Mouse (Mus musculus) thymus, postnatal 25 days (tissue): Measurements from ENCODE around the gene Cd3d.
"Not testable (repeated sequence)": the region's sequence is repeated elsewhere in the genome, so short reads cannot be mapped to it uniquely, and the experiment has no call there.

Experiments
- DNase-seq: peaks from one replicate; pipeline ENCODE4 v3.0.0; 2022

The Cd3d gene

DNA sequence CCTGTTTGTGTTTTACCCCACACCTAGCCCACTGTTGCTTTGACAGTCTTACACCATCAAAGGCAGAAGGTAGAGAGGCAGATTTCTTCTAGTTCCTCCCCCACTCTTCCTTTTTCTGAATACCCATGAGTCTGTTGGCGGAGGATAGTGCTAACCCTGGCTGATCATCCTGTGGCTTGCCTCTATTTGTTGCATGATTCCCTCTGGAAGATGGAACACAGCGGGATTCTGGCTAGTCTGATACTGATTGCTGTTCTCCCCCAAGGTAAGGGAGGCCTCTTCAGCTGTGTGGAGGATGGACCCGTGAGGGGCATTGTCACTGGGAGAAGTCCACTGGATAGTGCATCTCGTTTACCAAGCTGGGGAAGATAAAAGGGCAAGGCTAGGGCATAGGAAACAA is at the start of gene Cd3d:
Gene Cd3d, plus strand, starts transcription at position 111 of the 400 bp plus-strand sequence.
- peak; percentile 77 for DNase-seq

DNA sequence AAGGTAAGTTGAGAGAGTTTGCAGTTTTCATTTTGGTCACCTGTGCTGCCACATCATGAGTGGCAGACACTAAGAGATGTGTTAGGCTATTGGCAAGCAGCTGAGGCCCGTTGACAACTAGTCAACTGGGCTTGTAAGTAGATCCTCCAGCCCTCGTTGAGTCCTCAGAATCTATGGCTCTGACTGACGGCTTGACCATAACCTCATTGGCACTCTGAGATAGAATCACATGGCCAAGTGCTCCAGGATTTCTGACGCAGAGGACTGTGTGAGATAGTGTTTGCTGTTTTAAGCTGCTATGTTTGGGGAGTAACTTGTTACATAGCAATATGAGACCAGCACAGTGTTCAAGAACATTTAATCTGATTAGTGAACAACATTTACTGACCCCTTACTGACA is 39.8 kb upstream of the Cd3d start:
- DNase-seq, result no peak

DNA sequence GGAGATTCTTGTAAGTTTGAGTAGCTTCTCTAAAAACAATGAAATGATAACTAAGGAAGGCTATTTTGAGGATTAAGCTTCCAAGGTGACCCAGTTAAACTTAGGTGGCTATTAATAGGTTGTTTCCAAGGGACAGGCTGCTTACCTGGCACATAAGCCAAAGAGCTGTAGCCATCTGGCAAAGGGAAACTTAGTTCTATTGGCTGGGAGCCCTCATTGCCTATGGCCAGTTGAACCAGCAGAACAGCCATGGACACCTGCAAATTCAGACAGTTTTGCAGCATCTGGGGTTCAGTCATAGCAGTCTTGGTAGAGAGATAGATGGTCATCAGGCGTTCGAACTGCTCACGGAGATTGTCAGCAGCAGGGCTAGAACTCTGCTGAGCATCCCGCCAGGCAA is 39.2 kb upstream of the Cd3d start:
- no peak for DNase-seq

DNA sequence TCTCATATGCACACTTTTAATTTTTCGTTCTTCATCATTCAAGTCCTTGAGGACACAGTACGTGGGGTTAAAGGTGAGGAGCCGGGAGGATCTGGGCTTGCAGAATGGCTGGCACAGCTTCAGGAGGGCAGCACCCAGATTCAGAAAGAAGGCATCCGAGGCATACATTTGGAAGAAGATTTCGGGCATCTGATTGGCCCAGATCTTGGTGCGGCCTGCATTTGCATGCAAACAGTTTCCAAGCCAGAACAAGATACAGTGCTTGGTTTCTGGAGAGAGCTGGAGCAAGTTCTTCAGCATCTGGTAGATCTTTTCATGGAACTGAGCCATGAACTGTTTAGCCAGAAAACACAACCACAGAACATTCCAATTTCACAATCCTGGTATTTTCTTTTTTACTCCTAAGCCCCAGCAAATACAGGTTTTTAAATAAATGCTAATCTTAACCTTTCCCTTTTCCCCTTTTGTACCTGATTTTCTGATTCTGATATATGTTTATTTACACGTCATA is 35.3 kb upstream of the Cd3d start:
- no peak for DNase-seq

DNA sequence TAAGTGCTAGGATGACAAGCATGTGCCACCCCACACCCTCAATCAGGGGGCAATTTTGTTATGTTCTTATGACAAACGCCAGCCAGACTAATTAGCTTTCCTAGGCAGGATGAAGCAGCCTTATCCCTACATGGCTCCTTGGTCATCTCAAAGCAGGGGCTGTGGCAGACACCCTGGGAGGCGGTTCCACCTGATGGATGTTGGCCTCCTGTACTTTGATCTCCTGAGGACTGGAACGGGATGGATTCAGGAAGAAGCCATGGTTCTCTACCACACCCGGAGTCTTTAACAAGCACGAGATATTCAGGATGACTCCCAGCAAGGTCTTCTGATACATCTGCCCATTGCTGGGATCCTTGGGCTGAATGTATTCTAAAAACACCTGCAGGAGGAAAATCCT is 33.8 kb upstream of the Cd3d start:
- no peak for DNase-seq

DNA sequence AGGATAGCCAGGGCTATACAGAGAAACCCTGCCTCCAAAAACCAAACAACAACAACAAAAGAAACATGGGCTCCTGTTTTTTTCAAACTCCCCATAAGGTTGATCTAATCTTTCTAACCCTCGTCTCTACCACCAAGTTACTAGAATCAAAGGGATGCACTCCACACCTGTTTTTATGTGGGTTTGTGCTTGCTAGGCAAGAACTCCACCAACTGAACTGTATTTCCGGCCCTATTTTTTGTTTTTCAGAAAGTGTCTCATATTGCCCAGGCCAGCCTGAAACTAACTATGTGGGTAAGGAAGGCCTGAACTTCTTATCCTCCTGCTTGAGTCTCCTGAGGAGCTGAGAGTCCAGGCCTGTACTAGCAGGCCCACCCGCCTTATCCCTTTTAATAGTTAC is 27.2 kb upstream of the Cd3d start:
- DNase-seq, result peak; percentile 52

DNA sequence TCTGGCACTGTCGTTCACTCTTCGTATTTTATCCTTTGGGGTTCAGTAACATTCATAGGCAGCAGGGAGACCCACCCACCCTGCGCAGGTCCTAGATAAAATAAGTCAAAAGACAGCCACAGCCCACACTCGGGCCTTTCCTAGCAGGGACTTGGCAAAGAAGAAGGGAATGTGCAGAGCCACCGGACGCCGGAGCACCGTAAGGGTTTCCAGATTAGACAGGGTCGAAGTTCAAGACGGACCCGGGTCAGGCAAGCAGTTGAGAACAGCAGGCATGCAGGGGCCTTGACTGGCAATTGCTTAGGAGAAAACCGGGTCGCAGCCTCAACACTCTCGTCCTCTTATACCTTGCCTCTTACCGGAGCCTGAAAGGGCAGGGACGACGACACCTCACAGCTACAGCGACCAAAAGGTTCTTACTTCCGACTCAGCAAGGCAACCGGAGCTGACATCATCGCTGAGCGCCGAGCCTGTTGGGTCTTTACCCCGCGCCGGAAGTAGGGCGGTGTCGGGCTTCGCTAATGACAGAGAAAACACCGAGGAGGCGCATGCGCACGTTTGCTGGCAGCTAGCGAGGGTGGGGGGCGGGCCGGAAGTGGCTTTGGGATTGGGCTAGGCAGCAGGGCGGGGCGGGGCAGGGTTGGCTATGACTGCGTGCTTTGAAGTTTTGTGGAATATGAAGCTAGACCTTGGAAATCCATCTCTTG is 16.3 kb upstream of the Cd3d start, which contains the start of gene Ube4a:
Gene Ube4a, minus strand, starts transcription at position 475 of the 707 bp plus-strand sequence.
- DNase-seq, result peak; percentile 100

DNA sequence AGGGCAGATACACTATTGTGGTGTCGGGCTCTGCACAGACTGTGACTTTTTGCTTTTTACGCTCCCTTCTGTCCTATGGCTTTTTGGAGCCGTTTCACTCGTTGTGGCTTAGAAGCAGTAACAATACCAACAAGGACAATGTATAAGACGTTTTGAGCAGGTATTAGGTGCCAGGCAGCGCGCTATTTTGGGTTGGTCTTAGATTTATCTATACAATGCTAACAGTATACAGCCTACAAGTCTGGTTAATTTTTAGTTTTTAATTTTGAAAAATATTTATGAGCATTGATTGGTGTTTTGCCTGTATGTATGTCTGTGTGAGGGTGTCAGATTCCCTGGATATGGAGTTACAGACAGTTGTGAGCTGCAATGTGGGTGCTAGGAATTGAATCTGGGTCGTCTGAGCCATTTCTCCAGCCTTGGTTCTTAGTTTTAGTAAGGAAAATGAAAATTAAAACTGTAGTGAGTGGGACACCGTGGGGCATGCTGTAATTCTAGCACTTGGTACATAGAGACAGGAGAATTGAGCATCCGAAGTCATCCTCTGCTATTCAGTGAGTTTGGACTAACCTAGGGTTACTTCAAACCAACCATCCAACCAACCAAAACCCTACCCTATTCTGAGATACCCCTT is 15.6 kb upstream of the Cd3d start:
- DNase-seq, result no peak

DNA sequence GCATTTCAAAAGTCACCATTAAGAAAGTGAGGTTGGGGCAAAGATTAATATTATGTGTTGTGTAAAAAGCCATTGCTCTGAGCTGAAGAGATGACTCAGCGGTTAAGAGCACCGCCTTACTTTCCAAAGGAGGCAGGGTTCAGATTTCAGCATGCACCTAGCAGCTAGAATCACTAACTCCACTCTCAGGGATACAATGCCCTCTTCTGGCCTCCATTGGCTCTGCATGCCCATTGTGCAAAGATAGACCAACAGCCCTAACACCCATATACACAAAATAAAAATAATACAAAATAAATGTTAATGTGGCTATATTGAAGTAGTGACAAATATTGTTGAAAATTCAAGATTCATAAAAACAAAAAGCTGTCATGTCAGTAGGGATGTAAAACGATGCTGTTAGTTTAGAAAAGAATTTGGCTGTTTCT is 14.8 kb upstream of the Cd3d start:
- peak; percentile 90 for DNase-seq

DNA sequence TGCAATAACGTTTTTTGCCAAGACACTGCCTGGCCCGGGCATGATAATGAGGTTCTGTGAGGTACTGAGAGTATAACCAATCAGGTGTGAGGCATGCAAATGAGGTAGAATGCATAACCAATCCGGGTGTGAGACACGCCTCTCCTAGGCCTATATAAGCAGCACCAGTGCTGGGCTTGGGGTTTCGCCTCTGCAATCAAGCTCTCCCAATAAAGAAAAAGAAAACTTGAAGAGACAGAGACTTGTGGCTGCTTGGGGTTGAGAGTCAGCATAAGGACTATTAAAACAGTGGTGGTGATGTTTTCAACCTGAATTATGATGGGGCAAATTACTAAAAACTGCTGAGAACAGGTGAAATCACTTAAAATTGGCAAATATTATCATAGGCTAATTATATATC is 13.8 kb upstream of the Cd3d start:
- DNase-seq, result not testable (repeated sequence)

DNA sequence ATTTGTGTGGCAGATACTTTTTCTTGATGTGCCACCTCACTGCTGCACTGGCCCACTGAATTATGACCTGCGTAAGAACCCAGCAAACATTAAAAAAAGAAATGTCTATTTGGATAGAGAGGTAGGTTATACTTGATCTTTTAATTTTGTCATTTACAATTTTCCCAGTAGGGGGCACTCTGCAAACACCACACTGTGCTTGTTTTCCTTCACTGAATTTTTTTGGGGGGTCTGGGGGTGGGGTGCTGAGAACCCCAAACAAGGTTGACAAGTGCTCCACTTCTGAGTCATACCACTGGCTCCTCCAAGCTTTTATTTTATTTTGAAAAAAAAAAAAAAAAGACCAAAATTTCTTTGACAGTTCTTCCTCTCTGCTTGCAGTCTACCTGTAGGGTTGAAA is 12.1 kb upstream of the Cd3d start:
- peak; percentile 44 for DNase-seq

DNA sequence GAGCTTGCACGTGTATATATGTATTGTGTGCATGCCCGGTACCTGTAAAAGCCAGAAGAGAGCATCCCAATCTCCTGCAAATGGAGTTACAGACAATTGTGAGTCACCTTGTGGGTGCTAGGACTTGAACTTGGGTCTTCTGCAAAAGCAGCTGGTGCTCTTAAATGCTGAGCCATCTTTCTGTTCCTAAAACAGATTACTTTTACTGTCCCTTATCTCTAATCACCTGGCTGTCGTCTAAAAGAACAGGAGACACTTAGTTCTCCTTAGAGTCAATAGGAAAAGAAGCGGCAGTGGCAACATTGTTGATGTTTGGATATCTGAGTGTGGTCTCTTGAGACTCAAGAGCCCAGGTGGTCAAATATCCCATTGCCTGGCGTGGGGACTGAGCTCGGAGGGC is 3.8 kb upstream of the Cd3d start:
- DNase-seq, result no peak

DNA sequence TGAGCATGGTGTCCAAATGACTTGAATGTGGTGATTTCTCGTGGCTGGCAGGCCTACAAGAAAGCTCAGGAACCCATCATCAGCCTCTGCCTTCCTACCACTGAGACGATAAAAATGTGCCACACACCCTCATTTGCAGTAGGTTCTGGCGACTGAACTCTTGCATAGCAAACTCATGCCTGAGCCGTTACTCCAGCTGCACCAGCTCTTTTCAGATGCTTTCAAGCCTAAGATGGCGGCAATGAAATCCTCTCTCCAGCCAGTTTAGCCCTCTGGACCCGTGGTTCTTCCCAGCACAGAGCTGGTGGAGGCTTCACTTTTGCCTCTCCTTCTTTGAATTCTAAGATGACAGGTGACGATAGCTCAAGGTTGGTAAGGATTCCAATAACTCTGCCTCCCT is 1.8 kb upstream of the Cd3d start:
- DNase-seq, result peak; percentile 64

DNA sequence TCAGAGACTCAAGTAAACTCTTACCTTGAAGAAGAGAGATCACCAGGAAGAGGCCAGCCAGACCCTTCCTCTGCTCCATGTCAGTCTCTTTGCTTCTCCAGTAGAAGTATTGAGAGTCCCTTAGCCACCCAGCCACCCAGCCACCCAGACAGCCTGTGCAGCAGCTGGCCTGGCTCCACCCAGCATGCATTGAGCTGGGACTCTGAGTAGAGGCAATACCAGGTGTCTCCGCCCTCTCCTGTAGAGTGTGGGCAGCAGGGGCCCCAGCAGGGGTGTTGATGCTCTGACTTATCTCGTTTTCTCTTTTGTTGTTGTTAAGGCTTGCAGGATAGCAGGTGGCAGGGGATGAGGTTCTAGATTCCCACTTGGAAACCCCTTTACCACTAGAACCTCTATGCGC is 1.3 kb upstream of the Cd3d start, which contains the start of gene Cd3g:
Gene Cd3g, minus strand, starts transcription at position 190 of the 400 bp plus-strand sequence.
- DNase-seq, result peak; percentile 92

DNA sequence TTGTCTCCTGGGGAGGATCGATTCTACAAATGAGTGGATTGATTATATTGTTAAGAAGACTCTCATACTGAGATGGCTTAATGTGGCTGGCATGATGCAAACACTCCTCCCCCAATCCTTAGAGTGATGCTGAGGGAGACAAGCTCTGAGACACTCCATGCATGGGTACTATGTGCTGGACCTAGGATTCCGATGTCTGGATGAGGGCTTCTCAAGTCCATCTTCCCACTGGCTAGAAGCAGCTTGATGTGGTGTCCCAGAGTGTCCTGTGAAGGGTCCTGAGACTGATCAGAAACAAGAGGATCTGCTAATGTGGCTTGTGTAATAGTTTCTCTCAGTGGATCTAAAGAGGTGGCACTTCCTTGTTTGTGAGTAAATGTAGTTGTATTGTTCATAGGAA is 482 bp upstream of the Cd3d start:
- DNase-seq, result peak; percentile 59

DNA sequence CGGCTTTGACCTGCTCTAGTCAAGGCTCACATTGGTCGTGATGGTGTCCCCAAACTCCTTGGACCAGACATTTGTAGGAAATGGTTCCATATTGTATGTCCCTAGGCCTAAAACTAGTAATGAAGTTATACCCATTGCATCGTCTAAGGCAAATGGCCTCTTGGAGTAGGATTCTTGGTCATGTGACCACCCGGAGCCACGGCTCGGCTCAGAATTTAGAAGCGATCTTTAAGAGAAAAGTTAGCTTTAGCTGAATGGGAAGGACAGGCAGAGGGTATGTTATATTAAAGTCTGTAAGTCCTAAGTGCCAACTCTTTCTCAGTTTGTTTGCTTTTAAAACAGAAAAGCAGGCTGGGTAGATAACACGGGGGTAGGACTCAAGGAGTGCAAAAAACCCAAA is 495 bp downstream of the Cd3d start:
- DNase-seq, result no peak

DNA sequence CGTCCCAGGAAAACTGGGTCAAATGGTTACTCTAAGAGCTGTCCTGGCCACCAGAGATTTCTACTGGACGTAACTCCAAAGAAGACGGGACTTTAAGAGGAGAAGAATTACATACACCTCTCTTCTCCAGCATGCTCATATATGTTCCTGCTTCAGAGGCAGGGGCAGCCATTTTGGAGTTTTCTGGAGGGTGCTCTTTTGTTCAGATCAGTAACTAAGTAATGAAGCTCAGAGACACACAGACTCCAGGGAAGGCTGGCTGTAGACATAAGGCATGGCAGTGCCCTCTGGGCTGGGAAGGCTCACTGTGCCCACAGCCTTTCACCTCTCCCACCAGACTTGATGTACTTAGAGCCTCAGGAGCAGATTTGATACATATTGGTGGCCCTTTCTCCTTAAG is 945 bp downstream of the Cd3d start:
- DNase-seq, result peak; percentile 64

DNA sequence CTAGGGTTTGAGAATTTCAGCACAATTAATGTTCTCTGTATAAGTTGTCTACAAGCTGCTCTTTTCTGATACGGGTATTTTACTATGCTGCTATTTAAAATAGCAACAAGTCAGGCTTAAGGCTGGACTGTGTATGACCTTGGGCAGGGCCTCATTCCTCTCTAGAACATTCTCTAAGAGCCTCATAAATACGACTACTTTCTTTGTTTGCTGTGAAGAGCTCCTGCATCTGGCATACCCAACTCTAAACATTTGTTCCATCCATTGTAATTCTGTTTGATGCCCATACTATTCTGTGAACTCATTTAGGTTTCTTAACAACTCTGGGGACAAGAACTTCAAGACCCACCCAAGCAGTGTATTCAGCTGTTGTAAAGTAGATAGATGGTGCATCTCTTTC is 1.4 kb downstream of the Cd3d start:
- no peak for DNase-seq

DNA sequence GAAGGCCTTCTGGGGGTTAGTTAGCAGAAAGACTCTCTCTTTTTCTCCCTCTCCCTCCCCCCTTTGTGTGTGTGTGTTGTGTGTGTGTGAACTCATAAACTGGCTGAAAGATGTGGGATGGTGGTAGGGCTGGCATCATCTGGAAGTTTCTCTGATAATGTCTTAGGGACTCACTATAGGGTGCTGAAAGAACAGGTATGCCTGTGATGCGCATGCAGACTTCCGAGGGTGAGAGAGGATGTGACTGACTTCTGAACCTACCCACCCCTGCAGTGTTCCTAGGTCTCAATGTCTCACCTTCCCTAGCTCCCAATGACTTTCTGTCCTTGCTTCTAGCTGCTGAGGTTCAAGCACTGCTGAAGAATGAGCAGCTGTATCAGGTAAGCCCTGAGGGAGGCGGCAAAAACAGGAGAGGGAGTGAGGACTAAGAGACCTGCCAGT is 4.2 kb downstream of the Cd3d start:
- DNase-seq, result peak; percentile 64

DNA sequence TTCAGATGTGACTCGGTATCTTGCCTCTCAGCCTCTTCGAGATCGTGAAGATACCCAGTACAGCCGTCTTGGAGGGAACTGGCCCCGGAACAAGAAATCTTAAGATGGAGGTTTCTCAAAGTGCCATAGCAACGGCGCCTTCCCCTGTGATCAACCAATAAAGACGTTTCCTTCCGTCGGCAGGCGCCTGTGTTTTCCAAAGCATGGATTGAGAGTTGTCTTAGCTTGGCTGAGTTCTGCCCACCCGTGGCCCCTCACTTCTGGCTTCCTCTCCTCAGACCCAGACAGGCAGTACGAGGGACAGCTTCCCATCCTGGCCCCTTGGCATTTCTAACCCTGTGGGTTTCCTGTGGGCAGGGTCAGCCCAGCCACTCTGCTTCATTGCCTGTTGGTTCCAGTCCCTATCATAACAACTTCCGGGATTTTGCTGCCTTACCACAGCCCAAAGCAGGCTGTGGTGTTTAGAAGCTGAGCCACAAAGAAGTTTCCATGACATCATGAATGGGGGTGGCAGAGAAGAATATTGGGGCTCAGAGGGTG is 4.7 kb downstream of the Cd3d start:
- DNase-seq, result peak; percentile 87

DNA sequence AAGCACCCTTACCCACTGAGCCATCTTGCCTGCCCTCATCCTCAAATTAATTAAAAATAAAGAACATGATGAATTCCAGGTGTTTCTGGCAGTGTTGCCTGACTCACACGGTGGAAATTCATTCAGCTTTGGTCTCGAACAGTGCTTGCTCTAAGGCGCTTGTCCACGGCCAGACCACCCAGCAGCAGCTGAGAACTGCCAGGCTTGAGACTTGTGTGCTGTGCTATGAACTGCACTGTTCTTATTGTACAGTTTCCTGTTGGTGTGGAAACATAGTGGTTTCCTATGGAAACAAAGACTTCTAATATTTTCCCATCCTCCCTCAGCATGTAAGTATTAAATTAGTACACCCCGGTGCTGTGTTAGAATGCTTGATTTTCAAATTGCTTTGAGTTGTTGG is 5.4 kb downstream of the Cd3d start:
- DNase-seq, result peak; percentile 47

DNA sequence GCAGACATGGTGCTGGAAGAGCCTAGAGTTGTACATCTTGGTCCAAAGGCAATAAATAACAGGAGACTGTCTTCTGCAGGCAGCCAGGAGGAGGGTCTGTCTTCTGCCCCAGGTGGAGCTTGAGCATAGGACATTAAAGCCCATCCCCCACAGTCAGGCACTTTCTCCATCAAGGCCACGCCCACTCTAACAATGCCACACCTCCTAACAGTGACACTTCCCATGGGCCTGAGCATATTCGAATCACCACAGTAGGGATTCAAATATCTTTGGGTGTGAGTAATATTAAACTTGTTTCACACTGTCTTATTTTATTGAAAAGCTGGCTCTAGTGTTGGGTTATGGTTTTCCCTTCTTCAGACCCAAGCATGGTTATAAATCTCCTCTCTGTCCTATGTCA is 10.2 kb downstream of the Cd3d start:
- no peak for DNase-seq

DNA sequence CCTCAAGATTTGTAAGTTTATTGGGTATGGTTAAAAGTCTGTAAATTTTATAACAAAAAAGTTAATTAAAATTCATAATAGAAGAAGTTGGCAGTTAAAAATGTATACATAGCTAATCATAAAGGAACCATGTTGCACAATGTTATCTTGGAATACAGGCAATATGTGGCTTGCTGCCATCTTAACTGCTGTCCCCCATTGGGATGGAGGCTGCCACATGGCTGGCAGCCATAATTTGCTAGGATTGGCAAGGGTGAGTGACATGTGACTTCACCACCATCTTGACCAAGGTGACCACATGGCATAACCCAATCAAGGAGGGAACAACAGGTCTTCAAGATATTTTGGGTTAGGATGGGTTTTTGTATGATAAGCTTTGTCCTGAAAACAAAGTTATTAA is 10.7 kb downstream of the Cd3d start:
- no peak for DNase-seq

DNA sequence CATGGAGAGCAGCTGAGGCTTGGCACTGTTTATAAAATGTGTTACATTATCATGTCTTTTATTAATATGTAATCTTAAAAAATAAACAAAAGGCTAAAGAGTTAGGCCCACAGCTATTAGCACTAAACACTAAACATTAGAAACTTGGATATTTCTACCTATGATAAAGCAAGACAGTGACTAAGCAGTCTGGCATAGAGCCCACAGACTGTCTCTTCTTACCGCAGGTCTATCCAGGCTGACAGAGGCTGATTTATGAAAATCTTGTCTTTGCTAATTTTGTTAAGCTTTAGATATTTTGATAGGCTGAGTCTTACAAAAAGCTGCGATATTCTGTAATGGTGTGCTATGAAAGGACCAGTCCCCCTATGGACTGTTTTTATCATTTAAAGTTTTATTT is 11.7 kb downstream of the Cd3d start:
- DNase-seq, result no peak
